ENCODE assay signal across 24 mouse cellular contexts in genomic region chr5:113564463-113564862, GRCm38 (mm10).
A peak's percentile ranks its signal among the peaks of the same experiment; 100 is the strongest.
DNase-seq lines count a peak whose midpoint lies in the region; ATAC-seq and TF ChIP-seq lines count a peak whose summit lies in the region.
"Had no signal": no experiment of that assay in that cellular context is flagged by ENCODE, and none has a peak within 500 bp of the region (broad histone marks: within the 10 kb centered on the region; RNA-seq: fewer than 3 reads in every experiment).

No protein-coding gene starts in this region.

- intact Hi-C loops in heart, postnatal 36 days (cut with DNase I) = loop anchor here (5.0 kb wide), 1 partner anchor 77 kb away; no protein-coding TSS in a partner anchor
- intact Hi-C loops in heart, postnatal 25 days (cut with DNase I) = no loop called here

- TF ChIP-seq EP300 in lung, postnatal 0 days (IDR thresholded peaks at IDR 0.05) = no peak

- peak; percentile 23 for DNase-seq in adrenal gland, postnatal 10 days
- DNase-seq in adrenal gland, adult 2 months = no peak
- peak; percentile 18 for DNase-seq in heart, postnatal 4 days
- DNase-seq in heart, postnatal 36 days = no peak
- DNase-seq in lung, embryonic 14.5 days = peak; percentile 40
- DNase-seq in lung, postnatal 0 days (ENCODE audit: low spot score) = no peak
- DNase-seq in testis, postnatal 10 days (ENCODE audit: low spot score) = peak; percentile 68
- no peak for DNase-seq in heart, postnatal 25 days (ENCODE audit: low spot score)
- DNase-seq: adrenal gland, postnatal 36 days; gastrocnemius, postnatal 14 days; heart, postnatal 14 days; kidney, adult 2 months; kidney, postnatal 14 days; liver, embryonic 13.5 days; lung, adult 18-20 months; lung, postnatal 14 days; midbrain, embryonic 14.5 days; right cerebral cortex, adult 18-20 months; right cerebral cortex, postnatal 4 days had no signal

- no peaks in the 10 kb centered on the region for H3K27me3 ChIP-seq in lung, embryonic 14.5 days (ENCODE audit: insufficient read depth, low read length)
- H3K27me3 ChIP-seq in lung, postnatal 0 days (replicated peaks; ENCODE audit: insufficient read depth, low read length) = no peaks in the 10 kb centered on the region
- H3K27me3 ChIP-seq: forebrain, embryonic 13.5 days; hindbrain, embryonic 15.5 days; limb, embryonic 15.5 days; liver, embryonic 13.5 days; neural tube, embryonic 15.5 days had no signal

- H3K9ac ChIP-seq in lung, embryonic 14.5 days = no peak overlapping the region
- H3K9ac ChIP-seq in lung, postnatal 0 days (replicated peaks; ENCODE audit: low read depth) = no peak overlapping the region
- H3K9ac ChIP-seq: forebrain, embryonic 13.5 days; hindbrain, embryonic 15.5 days; limb, embryonic 15.5 days; liver, embryonic 13.5 days; neural tube, embryonic 15.5 days had no signal

- no peaks in the 10 kb centered on the region for H3K36me3 ChIP-seq in lung, embryonic 14.5 days (ENCODE audit: insufficient read depth)
- no peaks in the 10 kb centered on the region for H3K36me3 ChIP-seq in lung, postnatal 0 days (ENCODE audit: insufficient read depth, low read length)
- H3K36me3 ChIP-seq: hindbrain, embryonic 15.5 days; limb, embryonic 15.5 days; liver, embryonic 13.5 days had no signal

- H3K4me1 ChIP-seq in lung, embryonic 14.5 days (ENCODE audit: insufficient read depth) = no peaks in the 10 kb centered on the region
- H3K4me1 ChIP-seq in lung, postnatal 0 days (ENCODE audit: insufficient read depth, low read depth, low read length) = no peaks in the 10 kb centered on the region
- H3K4me1 ChIP-seq: forebrain, embryonic 13.5 days; hindbrain, embryonic 15.5 days; limb, embryonic 15.5 days; liver, embryonic 13.5 days; neural tube, embryonic 15.5 days had no signal

- no peak overlapping the region for H3K4me3 ChIP-seq in lung, embryonic 14.5 days (ENCODE audit: low read depth, low read length)
- H3K4me3 ChIP-seq in lung, postnatal 0 days (ENCODE audit: low read depth, low read length) = no peak overlapping the region
- H3K4me3 ChIP-seq: forebrain, embryonic 13.5 days; hindbrain, embryonic 15.5 days; limb, embryonic 15.5 days; liver, embryonic 13.5 days; neural tube, embryonic 15.5 days had no signal

- WGBS in lung, embryonic 14.5 days = 23% methylated on average over 4 of the region's 4 CpGs
- WGBS in lung, postnatal 0 days = 27% methylated on average over 4 of the region's 4 CpGs

- TF ChIP-seq CTCF in lung, embryonic 14.5 days (IDR thresholded peaks at IDR 0.05; ENCODE audit: low read depth) = no peak
- no peak for TF ChIP-seq CTCF in lung, postnatal 0 days (IDR thresholded peaks at IDR 0.05)

- H3K4me2 ChIP-seq in lung, embryonic 14.5 days = no peak overlapping the region
- no peak overlapping the region for H3K4me2 ChIP-seq in lung, postnatal 0 days (replicated peaks; ENCODE audit: low read depth, low read length)
- H3K4me2 ChIP-seq: forebrain, embryonic 13.5 days; hindbrain, embryonic 15.5 days; limb, embryonic 15.5 days; liver, embryonic 13.5 days; neural tube, embryonic 15.5 days had no signal

- no peak overlapping the region for H3K27ac ChIP-seq in lung, embryonic 14.5 days (ENCODE audit: low read depth)
- H3K27ac ChIP-seq in lung, postnatal 0 days (ENCODE audit: low read length) = no peak overlapping the region
- H3K27ac ChIP-seq: forebrain, embryonic 13.5 days; hindbrain, embryonic 15.5 days; limb, embryonic 15.5 days; liver, embryonic 13.5 days; neural tube, embryonic 15.5 days had no signal

- ATAC-seq in lung, embryonic 14.5 days (ENCODE audit: insufficient read depth) = no peak
- ATAC-seq in lung, postnatal 0 days = no peak
- ATAC-seq: forebrain, embryonic 13.5 days; inflammation-experienced regulatory T-cells, adult 6 months had no signal

- H3K9me3 ChIP-seq in lung, embryonic 14.5 days (ENCODE audit: low read depth, low read length) = no peaks in the 10 kb centered on the region
- no peaks in the 10 kb centered on the region for H3K9me3 ChIP-seq in lung, postnatal 0 days (ENCODE audit: low read length)
- H3K9me3 ChIP-seq: forebrain, embryonic 13.5 days; hindbrain, embryonic 15.5 days; limb, embryonic 15.5 days; liver, embryonic 13.5 days; neural tube, embryonic 15.5 days had no signal

Comparison
In these comparisons a context has a peak if more than half of its experiments do, and no peak if none do; other contexts are left out.
1. DNase-seq: peak in adrenal gland, postnatal 10 days (single experiment), heart, postnatal 4 days (single experiment), lung, embryonic 14.5 days (single experiment) and testis, postnatal 10 days (single experiment); none in adrenal gland, adult 2 months (single experiment), heart, postnatal 36 days (0 of 2), lung, postnatal 0 days (single experiment) and heart, postnatal 25 days (single experiment).